Mouse (Mus musculus) heart, embryonic 10.5 days (tissue): Measurements from ENCODE around the gene Foxp3. TPM values are rescaled to one million over a fixed set of nuclear protein-coding genes. Genes with fewer than 3 reads are reported as not detected.
A peak's percentile ranks its signal among the peaks of the same experiment; 100 is the strongest.

Experiments used
- DNase-seq: peaks from one replicate; pipeline ENCODE4 v3.0.0-alpha.2; 2017; ENCODE audit warnings: low spot score
- H3K27ac ChIP-seq: fragments of 300-500 bp; sonication (generic); 2 replicates; pipeline ENCODE4 v1.5.1; 2016; ENCODE audit warnings: mild to moderate bottlenecking
- H3K27me3 ChIP-seq: fragments of 300-500 bp; sonication (generic); 2 replicates; pipeline ENCODE4 v1.6.1; 2016; ENCODE audit warnings: mild to moderate bottlenecking; ENCODE audit not compliant: poor library complexity, insufficient read depth, severe bottlenecking
- H3K36me3 ChIP-seq: fragments of 300-500 bp; sonication (generic); 2 replicates; pipeline ENCODE4 v1.6.1; 2016; ENCODE audit warnings: mild to moderate bottlenecking, moderate library complexity
- H3K4me1 ChIP-seq: fragments of 300-500 bp; sonication (generic); 2 replicates; pipeline ENCODE4 v1.6.1; 2016; ENCODE audit warnings: mild to moderate bottlenecking
- H3K4me3 ChIP-seq: fragments of 300-500 bp; sonication (generic); 2 replicates; pipeline ENCODE4 v1.5.1; 2016; ENCODE audit warnings: mild to moderate bottlenecking, moderate library complexity
- H3K9me3 ChIP-seq: fragments of 300-500 bp; sonication (generic); 2 replicates; pipeline ENCODE4 v1.6.1; 2016; ENCODE audit warnings: mild to moderate bottlenecking, moderate library complexity
- WGBS: fragments of 180-500 bp; shearing (Covaris S2); methylation state at CpG from one replicate; pipeline ENCODE4 v1.1.7; 2016; 5-methylcytosine and 5-hydroxymethylcytosine counted together
- polyA plus RNA-seq: library from polyadenylated mRNA; unstranded; fragments of >200 nt; fragmentation: Nextera tagmentation; extraction: Ambion mirVana; gene quantifications from 2 replicates; pipeline ENCODE4 v1.2.1, GENCODE M21; 2016

Gene Foxp3
- polyA plus RNA-seq, 1 experiment from 2014 or later, result not detected

GRCm38 (mm10) chrX:7638401-7639091 is 65.1 kb downstream of the Foxp3 start, which contains the start of gene Syp:
Gene Syp (plus strand): TSS chrX:7638471.
- peak; percentile 92 for DNase-seq
- 12% methylated on average over 42 of the region's 42 CpGs for WGBS

GRCm38 (mm10) chrX:7639536-7640325 is 66.3 kb downstream of the Foxp3 start:
- H3K4me3 ChIP-seq, result no peak overlapping the region
- H3K9me3 ChIP-seq, result no peaks in the 10 kb centered on the region
- 0 out of 2 replicates have a peak, but pooled peaks cover 4% of the 10 kb centered on the region for H3K4me1 ChIP-seq
- 21% methylated on average over 13 of the region's 13 CpGs for WGBS
- H3K27me3 ChIP-seq, result peaks cover 24% of the 10 kb centered on the region
- no peaks in the 10 kb centered on the region for H3K36me3 ChIP-seq
- DNase-seq, result no peak
- H3K27ac ChIP-seq, result no peak overlapping the region

More at GRCm38 (mm10) chrX:7638401-7639091, 65.1 kb downstream of the Foxp3 start, which contains the start of gene Syp:
- Histone ChIP-seq H3K4me3 (peak within 1 kb of the TSS; percentile 42), H3K36me3 (no peaks in the 10 kb centered on the region), H3K27me3 (peaks cover 24% of the 10 kb centered on the region), H3K9me3 (no peaks in the 10 kb centered on the region), H3K4me1 (0 out of 2 replicates have a peak, but pooled peaks cover 4% of the 10 kb centered on the region), H3K27ac (no peak within 1 kb of the TSS)

- Histone ChIP-seq H3K4me3 (no peak overlapping the region), H3K27ac (no peak overlapping the region), H3K36me3 (no peaks in the 10 kb centered on the region), H3K27me3 (peaks cover 24% of the 10 kb centered on the region), H3K9me3 (no peaks in the 10 kb centered on the region), H3K4me1 (0 out of 2 replicates have a peak, but pooled peaks cover 4% of the 10 kb centered on the region)
- DNase-seq, result no peak
- 28% methylated on average over 12 of the region's 12 CpGs for WGBS
Observed at GRCm38 (mm10) chrX:7640785-7641184, 67.3 kb downstream of the Foxp3 start.

Other genes starting within 250 kb of the Foxp3 start
- 0.33 and 0.98 TPM in 2 replicates for gene Usp27x, start 197.8 kb upstream of the Foxp3 start, polyA plus RNA-seq
- 2.1 and 2.5 TPM in 2 replicates for gene Ppp1r3f, start 639 bp downstream of the Foxp3 start, polyA plus RNA-seq
- 27.1 and 27.6 TPM in 2 replicates for gene Ccdc22, start 31.9 kb downstream of the Foxp3 start, polyA plus RNA-seq
- 0.03 TPM in 1 of 2 replicates, not detected in the other for gene Cacna1f, start 33.4 kb downstream of the Foxp3 start, polyA plus RNA-seq
- gene Syp, start 64.8 kb downstream of the Foxp3 start, polyA plus RNA-seq, result 0.91 and 1.1 TPM in 2 replicates
- gene Prickle3, start 83.6 kb downstream of the Foxp3 start, polyA plus RNA-seq, result 6.7 and 8.0 TPM in 2 replicates
- gene Plp2, start 97.7 kb downstream of the Foxp3 start, polyA plus RNA-seq, result 147 and 155 TPM in 2 replicates
- gene Magix, start 107.6 kb downstream of the Foxp3 start, polyA plus RNA-seq, result 0.05 and 0.06 TPM in 2 replicates
- gene Gpkow, start 123.5 kb downstream of the Foxp3 start, polyA plus RNA-seq, result 38.1 and 38.5 TPM in 2 replicates
- gene Wdr45, start 140.7 kb downstream of the Foxp3 start, polyA plus RNA-seq, result 21.0 and 21.5 TPM in 2 replicates
- 0.39 TPM in 1 of 2 replicates, not detected in the other for gene Gm45208, start 148.6 kb downstream of the Foxp3 start, polyA plus RNA-seq
- 47.7 and 61.2 TPM in 2 replicates for gene Praf2, start 154.8 kb downstream of the Foxp3 start, polyA plus RNA-seq
- 8.6 and 11.7 TPM in 2 replicates for gene Ccdc120, start 177.3 kb downstream of the Foxp3 start, polyA plus RNA-seq
- gene Tfe3, start 188.9 kb downstream of the Foxp3 start, polyA plus RNA-seq, result 22.7 and 23.2 TPM in 2 replicates
- 35.4 and 37.6 TPM in 2 replicates for gene Gripap1, start 216.1 kb downstream of the Foxp3 start, polyA plus RNA-seq
- 1.1 and 1.4 TPM in 2 replicates for gene Kcnd1, start 248.6 kb downstream of the Foxp3 start, polyA plus RNA-seq